Mouse (Mus musculus) midbrain, embryonic 16.5 days (tissue): ENCODE measurements around the gene Unc5a. TPM values are rescaled to one million over a fixed set of nuclear protein-coding genes. Genes with fewer than 3 reads are reported as not detected.

Experiments
- ATAC-seq: fragments of 200-750 bp; cut with Nextera tagmentation; 2 replicates; pipeline ENCODE4 v1.8.0; 2017; ENCODE audit warnings: moderate TSS enrichment
- H3K27ac ChIP-seq: fragments of 300-500 bp; sonication (generic); 2 replicates; pipeline ENCODE4 v1.5.1; 2014; ENCODE audit warnings: mild to moderate bottlenecking, low read length, mixed read lengths
- H3K27me3 ChIP-seq: fragments of 300-500 bp; sonication (generic); 2 replicates; pipeline ENCODE4 v1.6.1; 2014; ENCODE audit warnings: low read depth, low read length, mixed read lengths; ENCODE audit not compliant: control insufficient read depth, insufficient read depth
- H3K36me3 ChIP-seq: fragments of 300-500 bp; sonication (generic); 2 replicates; pipeline ENCODE4 v1.6.1; 2014; ENCODE audit warnings: mild to moderate bottlenecking, low read length, moderate library complexity, mixed read lengths; ENCODE audit not compliant: control insufficient read depth, insufficient read depth
- H3K4me1 ChIP-seq: fragments of 300-500 bp; sonication (generic); 2 replicates; pipeline ENCODE4 v1.6.1; 2014; ENCODE audit warnings: mild to moderate bottlenecking, low read length, mixed read lengths; ENCODE audit not compliant: control insufficient read depth, insufficient read depth
- H3K4me2 ChIP-seq: fragments of 300-500 bp; sonication (generic); 2 replicates; pipeline ENCODE4 v1.6.1; 2014; ENCODE audit warnings: mild to moderate bottlenecking, low read length, mixed read lengths
- H3K4me3 ChIP-seq: fragments of 300-500 bp; sonication (generic); 2 replicates; pipeline ENCODE4 v1.5.1; 2014; ENCODE audit warnings: low read depth, mild to moderate bottlenecking, low read length, moderate library complexity, mixed read lengths
- H3K9ac ChIP-seq: fragments of 300-500 bp; sonication (generic); 2 replicates; pipeline ENCODE4 v1.6.1; 2014; ENCODE audit warnings: low read depth, low read length, mixed read lengths
- H3K9me3 ChIP-seq: fragments of 300-500 bp; sonication (generic); replicated peaks from 2 replicates; pipeline ENCODE4 v1.6.1; 2014; ENCODE audit warnings: mild to moderate bottlenecking, low read length, mixed read lengths; ENCODE audit not compliant: control insufficient read depth, poor library complexity, severe bottlenecking
- WGBS: fragments of 180-500 bp; shearing (Covaris S2); extraction: QIAGEN DNeasy Blood & Tissue Kit; methylation state at CpG from one replicate; pipeline ENCODE4 v1.1.7; 2014; 5-methylcytosine and 5-hydroxymethylcytosine counted together
- polyA plus RNA-seq: library from polyadenylated mRNA; unstranded; fragments of >200 nt; fragmentation: Nextera tagmentation; extraction: Ambion mirVana; gene quantifications from 2 replicates; pipeline ENCODE4 v1.2.1, GENCODE M21; 2015

The Unc5a gene
- polyA plus RNA-seq, 1 experiment from 2014 or later = 14.1 TPM

GRCm38 (mm10) chr13:54925466-54925865, 23.7 kb upstream of the Unc5a start:
- peaks cover 4% of the 10 kb centered on the region; the same call in 1 of the 2 replicates for H3K4me1 ChIP-seq
- no peaks in the 10 kb centered on the region for H3K36me3 ChIP-seq
- ATAC-seq = no peak
- H3K4me3 ChIP-seq = no peak overlapping the region
- no peak overlapping the region for H3K4me2 ChIP-seq
- 62% methylated on average over 8 of the region's 8 CpGs for WGBS
- no peak overlapping the region for H3K27ac ChIP-seq
- no peaks in the 10 kb centered on the region for H3K27me3 ChIP-seq
- no peaks in the 10 kb centered on the region for H3K9me3 ChIP-seq
- H3K9ac ChIP-seq = no peak overlapping the region

- peaks cover 4% of the 10 kb centered on the region; the same call in 1 of the 2 replicates for H3K4me1 ChIP-seq
- no peaks in the 10 kb centered on the region for H3K9me3 ChIP-seq
- ATAC-seq = no peak
- H3K4me3 ChIP-seq = no peak overlapping the region
- H3K36me3 ChIP-seq = no peaks in the 10 kb centered on the region
- WGBS = 73% methylated on average over 4 of the region's 4 CpGs
- H3K27me3 ChIP-seq = no peaks in the 10 kb centered on the region
- H3K27ac ChIP-seq = no peak overlapping the region
- no peak overlapping the region for H3K4me2 ChIP-seq
- H3K9ac ChIP-seq = no peak overlapping the region
Measured at GRCm38 (mm10) chr13:54926654-54927053, 22.6 kb upstream of the Unc5a start.

- no peak overlapping the region for H3K4me3 ChIP-seq
- H3K27me3 ChIP-seq = no peaks in the 10 kb centered on the region
- peaks cover 8% of the 10 kb centered on the region; the same call in 1 of the 2 replicates for H3K4me1 ChIP-seq
- no peaks in the 10 kb centered on the region for H3K36me3 ChIP-seq
- no peaks in the 10 kb centered on the region for H3K9me3 ChIP-seq
- ATAC-seq = no peak
- no peak overlapping the region for H3K4me2 ChIP-seq
- 26% methylated on average over 4 of the region's 4 CpGs for whole genome bisulfite sequencing
- no peak overlapping the region for H3K27ac ChIP-seq
- H3K9ac ChIP-seq = no peak overlapping the region
Measured at GRCm38 (mm10) chr13:54930123-54930522, 19.1 kb upstream of the Unc5a start.

DNA sequence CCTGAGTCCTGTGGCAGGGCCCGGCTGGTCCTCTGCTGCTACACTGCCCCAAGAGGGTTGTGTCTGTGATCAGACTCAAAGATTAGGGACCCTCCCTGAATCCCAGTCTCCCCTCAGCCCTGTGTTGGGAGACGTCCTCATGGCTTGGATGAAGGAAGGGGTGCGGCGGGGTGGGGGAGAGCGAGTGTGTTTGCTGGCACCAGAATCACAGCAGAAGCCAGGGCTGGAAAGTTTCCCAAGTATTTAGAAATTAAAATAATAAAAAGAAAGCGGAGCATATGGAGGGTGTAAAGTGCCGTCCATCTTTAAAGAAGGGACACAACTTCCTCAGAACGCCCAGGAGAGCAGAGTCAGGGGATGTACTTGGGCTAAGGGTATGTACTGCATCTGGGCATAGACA, 14.3 kb upstream of the Unc5a start:
- H3K4me1 ChIP-seq = peaks cover 10% of the 10 kb centered on the region
- H3K27ac ChIP-seq = no peak overlapping the region
- no peaks in the 10 kb centered on the region for H3K27me3 ChIP-seq
- no peak overlapping the region for H3K4me3 ChIP-seq
- 78% methylated on average over 8 of the region's 8 CpGs for WGBS
- no peak for ATAC-seq
- no peaks in the 10 kb centered on the region for H3K36me3 ChIP-seq
- H3K9ac ChIP-seq = no peak overlapping the region
- H3K4me2 ChIP-seq = no peak overlapping the region
- no peaks in the 10 kb centered on the region for H3K9me3 ChIP-seq

DNA sequence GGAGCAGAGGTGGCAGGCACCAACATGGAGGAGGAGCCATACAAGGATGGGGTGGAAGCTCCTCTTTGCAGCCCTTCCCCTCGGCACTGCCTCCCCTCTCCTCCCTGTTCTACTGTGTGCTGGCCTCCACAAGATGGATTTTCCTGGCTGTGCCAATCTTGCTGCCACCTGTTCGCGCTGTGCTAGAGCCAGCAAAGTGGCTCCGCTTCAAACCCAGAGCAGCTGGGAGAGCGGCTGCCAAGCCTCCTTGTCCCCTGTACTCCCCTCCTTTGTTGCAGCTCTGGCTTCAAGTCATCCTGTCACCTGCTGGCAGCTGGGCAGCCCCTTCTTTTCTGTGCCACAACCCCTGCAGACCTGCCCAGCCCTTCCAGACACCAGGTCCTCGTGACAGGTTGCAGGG, 13.0 kb upstream of the Unc5a start:
- Histone ChIP-seq H3K9ac (no peak overlapping the region), H3K4me3 (no peak overlapping the region), H3K36me3 (no peaks in the 10 kb centered on the region), H3K9me3 (no peaks in the 10 kb centered on the region), H3K4me1 (peaks cover 6% of the 10 kb centered on the region), H3K4me2 (no peak overlapping the region), H3K27ac (no peak overlapping the region), H3K27me3 (no peaks in the 10 kb centered on the region)
- 0 out of 2 replicates have a peak, but pooled peaks have one; percentile 37 for ATAC-seq
- WGBS = 65% methylated on average over 6 of the region's 6 CpGs

GRCm38 (mm10) chr13:54937885-54938284, 11.3 kb upstream of the Unc5a start:
- WGBS = 45% methylated on average over 11 of the region's 11 CpGs
- Histone ChIP-seq H3K4me3 (no peak overlapping the region), H3K27ac (no peak overlapping the region), H3K4me1 (peaks cover 2% of the 10 kb centered on the region; the same call in 1 of the 2 replicates), H3K9me3 (no peaks in the 10 kb centered on the region), H3K9ac (no peak overlapping the region), H3K4me2 (no peak overlapping the region), H3K27me3 (0 out of 2 replicates have a peak, but pooled peaks cover 2% of the 10 kb centered on the region), H3K36me3 (no peaks in the 10 kb centered on the region)
- ATAC-seq = no peak

- WGBS = 91% methylated on average over 3 of the region's 3 CpGs
- Histone ChIP-seq H3K27me3 (0 out of 2 replicates have a peak, but pooled peaks cover 2% of the 10 kb centered on the region), H3K36me3 (no peaks in the 10 kb centered on the region), H3K9ac (no peak overlapping the region), H3K4me2 (no peak overlapping the region), H3K4me3 (no peak overlapping the region), H3K9me3 (no peaks in the 10 kb centered on the region), H3K27ac (no peak overlapping the region), H3K4me1 (peaks cover 2% of the 10 kb centered on the region; the same call in 1 of the 2 replicates)
- ATAC-seq = no peak
Measured at GRCm38 (mm10) chr13:54938493-54938892, 10.7 kb upstream of the Unc5a start.

DNA sequence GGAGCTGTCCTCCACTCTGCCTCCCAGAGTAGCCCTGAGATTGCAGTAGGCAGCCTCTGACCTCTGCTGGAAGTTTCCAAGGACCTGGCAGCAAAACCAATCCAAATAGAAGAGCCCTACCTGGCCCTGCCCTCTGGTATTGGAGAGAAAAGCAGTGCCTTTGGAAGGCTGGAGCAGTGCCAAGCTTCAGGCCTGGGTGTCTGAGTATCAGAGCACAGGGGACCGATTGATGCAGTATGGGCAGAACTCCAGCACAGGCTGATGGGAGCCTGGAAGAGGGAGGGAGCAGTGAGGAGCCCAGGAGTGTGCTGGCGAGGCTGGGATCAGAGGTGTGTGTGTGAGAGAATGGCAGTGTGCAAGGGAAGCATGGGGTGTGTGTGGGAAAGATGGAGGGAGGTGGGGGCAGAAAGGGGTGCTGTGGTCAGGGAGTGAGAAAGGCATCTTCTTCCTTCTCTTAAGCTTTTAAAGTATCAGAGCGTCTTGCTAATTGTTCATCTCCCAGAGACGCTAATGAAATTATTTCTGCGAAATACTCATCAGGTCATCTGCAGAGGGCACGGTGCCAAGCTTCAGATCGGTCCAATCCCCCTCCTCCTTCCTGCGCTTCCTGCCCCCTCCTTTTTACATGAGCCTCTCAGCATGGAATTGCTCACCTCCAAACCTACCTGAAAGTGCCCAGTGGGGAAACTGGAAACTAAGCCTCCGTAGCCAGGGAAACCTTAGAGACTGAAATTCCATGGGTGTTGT, 4.6 kb upstream of the Unc5a start:
- Histone ChIP-seq H3K9ac (no peak overlapping the region), H3K36me3 (no peaks in the 10 kb centered on the region), H3K4me1 (peaks cover 18% of the 10 kb centered on the region), H3K27ac (no peak overlapping the region), H3K4me2 (no peak overlapping the region), H3K9me3 (no peaks in the 10 kb centered on the region), H3K4me3 (no peak overlapping the region), H3K27me3 (peaks cover 10% of the 10 kb centered on the region; the same call in 1 of the 2 replicates)
- WGBS = 29% methylated on average over 9 of the region's 9 CpGs
- ATAC-seq = no peak

DNA sequence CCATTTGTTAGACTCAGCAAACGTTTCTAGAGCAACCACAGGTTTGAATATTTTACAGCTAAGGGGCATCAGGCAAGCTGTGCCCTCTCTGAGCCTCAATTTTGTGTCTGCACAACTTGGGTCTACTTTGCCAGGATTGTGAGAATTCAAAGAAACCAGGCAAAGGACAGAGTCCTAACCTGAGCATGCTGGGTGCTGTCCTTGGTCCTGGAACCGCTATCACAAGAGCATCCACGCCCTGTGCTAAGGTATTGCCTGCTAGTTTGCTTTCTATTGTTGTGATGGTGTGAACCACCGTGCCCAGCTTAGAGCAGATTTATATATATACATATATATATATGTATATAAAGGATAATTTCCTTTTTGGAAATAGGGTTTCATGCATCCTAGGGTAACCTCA, 3.9 kb upstream of the Unc5a start:
- H3K4me3 ChIP-seq = no peak overlapping the region
- no peaks in the 10 kb centered on the region for H3K36me3 ChIP-seq
- peaks cover 10% of the 10 kb centered on the region; the same call in 1 of the 2 replicates for H3K27me3 ChIP-seq
- ATAC-seq = no peak
- 20% methylated on average over 4 of the region's 4 CpGs for WGBS
- no peak overlapping the region for H3K27ac ChIP-seq
- H3K4me1 ChIP-seq = peaks cover 18% of the 10 kb centered on the region
- H3K4me2 ChIP-seq = no peak overlapping the region
- no peaks in the 10 kb centered on the region for H3K9me3 ChIP-seq
- no peak overlapping the region for H3K9ac ChIP-seq
